Mouse (Mus musculus): ENCODE results near the gene Il6st.

DNA sequence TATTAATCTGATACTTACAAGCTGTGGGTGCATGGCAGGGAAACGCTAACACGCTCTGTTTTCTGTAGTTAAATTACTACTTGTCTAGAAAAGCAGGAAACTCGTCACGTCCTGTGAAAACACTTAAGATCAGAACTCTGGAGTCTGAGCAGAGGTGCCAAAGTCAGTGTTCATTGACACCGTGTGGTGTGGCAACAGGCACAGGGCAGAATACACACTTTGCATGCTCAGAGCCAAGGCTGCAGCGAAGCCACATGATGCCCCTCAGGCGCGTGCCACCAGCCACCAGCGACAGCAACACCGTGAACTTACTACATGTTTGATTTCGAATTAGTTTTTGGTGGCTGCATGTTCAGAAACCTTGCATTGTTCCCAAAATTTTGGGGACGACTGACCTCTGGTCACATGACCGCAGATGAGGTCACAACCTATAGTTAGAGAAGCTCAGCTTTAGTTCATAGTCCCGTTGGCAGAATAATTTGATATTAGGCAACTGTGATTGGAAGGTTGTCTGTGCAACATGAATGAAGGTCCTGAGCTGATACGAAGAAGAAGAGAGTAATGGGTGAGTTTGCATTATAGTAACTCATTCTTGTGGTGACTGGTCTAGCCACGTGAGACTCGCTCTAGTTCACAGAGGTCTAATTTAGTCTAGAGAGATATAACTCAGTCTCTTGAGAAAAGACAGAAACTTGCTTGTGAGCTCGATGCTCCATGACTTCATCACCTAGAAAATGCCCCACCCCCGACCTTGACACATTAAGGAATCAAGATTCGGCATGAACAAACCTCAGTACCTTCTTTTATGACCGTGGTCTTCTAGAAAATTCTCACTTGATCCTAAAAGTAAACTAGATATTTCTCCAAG lies 25.6 kb upstream of the Il6st start:
- TF ChIP-seq POLR2A (IDR thresholded peaks at IDR 0.05; ENCODE audit: borderline replicate concordance, low read depth, low read length) (no peak), CTCF (IDR thresholded peaks at IDR 0.05; ENCODE audit: low read depth, low read length) (no peak)

Measured in bone marrow macrophage, adult 2 months (primary cell).